Mouse (Mus musculus) lung, adult 18-20 months (tissue): ENCODE measurements around the gene D330020A13Rik.
A peak's percentile ranks its signal among the peaks of the same experiment; 100 is the strongest.

ENCODE experiments used
- DNase-seq, 2 experiments: peaks; one replicate each; pipeline ENCODE4 v3.0.0; 2022; ENCODE audit warnings: mixed read lengths in 2 of 2

D330020A13Rik gene

GRCm38 (mm10) chr6:120301137-120301536, 7.0 kb downstream of the D330020A13Rik start:
- peak in 1 of 2 experiments; percentile 17 for DNase-seq

GRCm38 (mm10) chr6:120302755-120303316, 8.7 kb downstream of the D330020A13Rik start:
- DNase-seq = no peak

- no peak for DNase-seq
Observed at GRCm38 (mm10) chr6:120306859-120307594, 12.9 kb downstream of the D330020A13Rik start.

GRCm38 (mm10) chr6:120309338-120309737, 15.2 kb downstream of the D330020A13Rik start:
- DNase-seq = no peak

GRCm38 (mm10) chr6:120309787-120310186, 15.6 kb downstream of the D330020A13Rik start:
- DNase-seq = no peak

GRCm38 (mm10) chr6:120312443-120312842, 18.3 kb downstream of the D330020A13Rik start:
- DNase-seq = no peak

GRCm38 (mm10) chr6:120318303-120318940, 24.3 kb downstream of the D330020A13Rik start:
- DNase-seq = no peak

GRCm38 (mm10) chr6:120319129-120319528, 25.0 kb downstream of the D330020A13Rik start:
- DNase-seq = peak in 1 of 2 experiments; percentile 14

- DNase-seq = no peak
Observed at GRCm38 (mm10) chr6:120320369-120320768, 26.2 kb downstream of the D330020A13Rik start.

GRCm38 (mm10) chr6:120324295-120324927, 30.2 kb downstream of the D330020A13Rik start:
- DNase-seq = peak; percentile 37 to 59

GRCm38 (mm10) chr6:120332351-120332750, 38.2 kb downstream of the D330020A13Rik start:
- no peak for DNase-seq

- DNase-seq = no peak
Observed at GRCm38 (mm10) chr6:120343992-120344391, 49.8 kb downstream of the D330020A13Rik start.
